Mouse (Mus musculus) olfactory bulb, adult 2 months (tissue): ENCODE results near the gene Ube3b.

ENCODE experiments used
- CTCF ChIP-seq: fragments of 200-500 bp; IDR thresholded peaks from 2 replicates; pipeline ENCODE4 v1.5.1; 2012; ENCODE audit warnings: low read depth, mild to moderate bottlenecking, low read length, moderate library complexity; ENCODE audit not compliant: insufficient read depth
- POLR2A ChIP-seq: fragments of 200-500 bp; IDR thresholded peaks from 2 replicates; pipeline ENCODE4 v1.6.1; 2012; ENCODE audit warnings: mild to moderate bottlenecking, low read depth, low read length, moderate library complexity; ENCODE audit not compliant: insufficient read depth

- no peak for TF ChIP-seq POLR2A
- no peak for TF ChIP-seq CTCF
Measured at GRCm38 (mm10) chr5:114343612-114344011, 36.8 kb upstream of the Ube3b start.
